In genomic region chr8:57837384-57837783, GRCm38 (mm10) we compare ENCODE assay signal across 14 mouse cellular contexts.
DNase-seq lines count a peak whose midpoint lies in the region; ATAC-seq and TF ChIP-seq lines count a peak whose summit lies in the region.
"Had no signal": no experiment of that assay in that cellular context is flagged by ENCODE, and none has a peak within 500 bp of the region (broad histone marks: within the 10 kb centered on the region; RNA-seq: fewer than 3 reads in every experiment).

No protein-coding gene starts in this region.

- 0 out of 2 replicates have a peak overlapping the region, but pooled peaks have one; percentile 6 for H3K4me2 ChIP-seq in hindbrain, embryonic 16.5 days (ENCODE audit: low read length)
- no peak overlapping the region for H3K4me2 ChIP-seq in hindbrain, embryonic 13.5 days
- H3K4me2 ChIP-seq in midbrain, embryonic 13.5 days (replicated peaks): peak overlapping the region; percentile 44
- H3K4me2 ChIP-seq: kidney, embryonic 15.5 days; neural tube, embryonic 12.5 days had no signal

- 61% methylated on average over 8 of the region's 8 CpGs for WGBS in hindbrain, embryonic 16.5 days
- 60% methylated on average over 8 of the region's 8 CpGs for WGBS in hindbrain, embryonic 13.5 days
- 38% methylated on average over 8 of the region's 8 CpGs for WGBS in cerebellum, adult 2 months
- WGBS in midbrain, embryonic 13.5 days: 38% methylated on average over 8 of the region's 8 CpGs

- TF ChIP-seq POLR2A in cerebellum, adult 2 months (IDR thresholded peaks at IDR 0.05; ENCODE audit: borderline replicate concordance, insufficient read depth, low read length): peak; percentile 22; the same call in 1 of the 2 replicates

- DNase-seq in cerebellum, adult 2 months: peak; percentile 51 to 54
- DNase-seq in cerebellum, postnatal 36 days: peak; percentile 40 to 47
- no peak for DNase-seq in adrenal gland, postnatal 4 days (ENCODE audit: low spot score in 2 of 2)
- DNase-seq in layer of hippocampus, postnatal 10 days (ENCODE audit: low spot score in 2 of 2): no peak
- DNase-seq: layer of hippocampus, postnatal 36 days; right cerebral cortex, postnatal 14 days had no signal

- no peak overlapping the region for H3K27ac ChIP-seq in hindbrain, embryonic 16.5 days (ENCODE audit: low read depth, low read length)
- H3K27ac ChIP-seq in hindbrain, embryonic 13.5 days: no peak overlapping the region
- H3K27ac ChIP-seq in cerebellum, adult 2 months (ENCODE audit: insufficient read depth, low read length): peak overlapping the region; percentile 74
- H3K27ac ChIP-seq in midbrain, embryonic 13.5 days: no peak overlapping the region
- H3K27ac ChIP-seq: kidney, embryonic 15.5 days; liver, embryonic 14.5 days; macrophage; neural tube, embryonic 12.5 days had no signal

- no peaks in the 10 kb centered on the region for H3K9me3 ChIP-seq in hindbrain, embryonic 16.5 days (ENCODE audit: control insufficient read depth, low read length)
- H3K9me3 ChIP-seq in hindbrain, embryonic 13.5 days: no peaks in the 10 kb centered on the region
- H3K9me3 ChIP-seq in midbrain, embryonic 13.5 days: no peaks in the 10 kb centered on the region
- H3K9me3 ChIP-seq: kidney, embryonic 15.5 days; neural tube, embryonic 12.5 days had no signal

- no peak for TF ChIP-seq CTCF in cerebellum, adult 2 months (IDR thresholded peaks at IDR 0.05; ENCODE audit: borderline replicate concordance, insufficient read depth, low read depth, low read length)

- no peak overlapping the region for H3K9ac ChIP-seq in hindbrain, embryonic 16.5 days (ENCODE audit: low read depth, low read length)
- no peak overlapping the region for H3K9ac ChIP-seq in hindbrain, embryonic 13.5 days
- H3K9ac ChIP-seq in midbrain, embryonic 13.5 days (replicated peaks): no peak overlapping the region; the same call in 1 of the 2 replicates
- H3K9ac ChIP-seq: kidney, embryonic 15.5 days; liver, embryonic 14.5 days; neural tube, embryonic 12.5 days had no signal

- H3K4me1 ChIP-seq in hindbrain, embryonic 16.5 days (ENCODE audit: control insufficient read depth, insufficient read depth, low read depth, low read length): no peaks in the 10 kb centered on the region
- H3K4me1 ChIP-seq in hindbrain, embryonic 13.5 days (replicated peaks): no peaks in the 10 kb centered on the region
- H3K4me1 ChIP-seq in cerebellum, adult 2 months (ENCODE audit: control insufficient read depth, insufficient read depth, low read length): peaks cover 5% of the 10 kb centered on the region; the same call in 1 of the 2 replicates
- peaks cover 15% of the 10 kb centered on the region for H3K4me1 ChIP-seq in midbrain, embryonic 13.5 days (replicated peaks)
- H3K4me1 ChIP-seq: kidney, embryonic 15.5 days; neural tube, embryonic 12.5 days had no signal

- H3K4me3 ChIP-seq in hindbrain, embryonic 16.5 days (ENCODE audit: low read length): no peak overlapping the region
- no peak overlapping the region for H3K4me3 ChIP-seq in hindbrain, embryonic 13.5 days
- peak overlapping the region; percentile 44 for H3K4me3 ChIP-seq in cerebellum, adult 2 months (replicated peaks; ENCODE audit: insufficient read depth, low read depth, low read length)
- 0 out of 2 replicates have a peak overlapping the region, but pooled peaks have one; percentile 5 for H3K4me3 ChIP-seq in midbrain, embryonic 13.5 days (replicated peaks)
- H3K4me3 ChIP-seq: kidney, embryonic 15.5 days; neural tube, embryonic 12.5 days had no signal

- no peaks in the 10 kb centered on the region for H3K27me3 ChIP-seq in hindbrain, embryonic 16.5 days (replicated peaks; ENCODE audit: control insufficient read depth, insufficient read depth, low read length)
- H3K27me3 ChIP-seq in hindbrain, embryonic 13.5 days: no peaks in the 10 kb centered on the region
- no peaks in the 10 kb centered on the region for H3K27me3 ChIP-seq in cerebellum, adult 2 months (ENCODE audit: control insufficient read depth, insufficient read depth, low read length)
- H3K27me3 ChIP-seq in midbrain, embryonic 13.5 days: no peaks in the 10 kb centered on the region
- H3K27me3 ChIP-seq: kidney, embryonic 15.5 days; neural tube, embryonic 12.5 days had no signal

- H3K36me3 ChIP-seq in hindbrain, embryonic 16.5 days (ENCODE audit: control insufficient read depth, insufficient read depth, low read length): no peaks in the 10 kb centered on the region
- no peaks in the 10 kb centered on the region for H3K36me3 ChIP-seq in hindbrain, embryonic 13.5 days
- no peaks in the 10 kb centered on the region for H3K36me3 ChIP-seq in midbrain, embryonic 13.5 days
- H3K36me3 ChIP-seq: kidney, embryonic 15.5 days; neural tube, embryonic 12.5 days had no signal

- no peak; the same call in 1 of the 2 replicates for ATAC-seq in hindbrain, embryonic 16.5 days
- no peak for ATAC-seq in hindbrain, embryonic 13.5 days (ENCODE audit: low FRiP score)
- ATAC-seq in midbrain, embryonic 13.5 days: peak; percentile 68; the same call in 1 of the 2 replicates
- ATAC-seq: activated CD4-positive, CD25-positive, alpha-beta regulatory T cell, adult 4 months had no signal

Comparison
In these comparisons a context has a peak if more than half of its experiments do, and no peak if none do; other contexts are left out.
1. H3K4me3 ChIP-seq: peak in cerebellum, adult 2 months (single experiment) and midbrain, embryonic 13.5 days (single experiment); none in hindbrain, embryonic 16.5 days (single experiment) and hindbrain, embryonic 13.5 days (single experiment).
2. DNase-seq: peak in cerebellum, adult 2 months (2 of 2) and cerebellum, postnatal 36 days (2 of 2); none in adrenal gland, postnatal 4 days (0 of 2) and layer of hippocampus, postnatal 10 days (0 of 2).